Mouse (Mus musculus) forebrain, postnatal 0 days (tissue): ENCODE measurements around the gene Serpinb7. TPM values are rescaled to one million over a fixed set of nuclear protein-coding genes. Genes with fewer than 3 reads are reported as not detected.

Source experiments
- ATAC-seq: fragments of 200-750 bp; cut with Nextera tagmentation; 2 replicates; pipeline ENCODE4 v1.8.0; 2017; ENCODE audit warnings: mild to moderate bottlenecking, moderate library complexity
- DNase-seq: peaks from one replicate; pipeline ENCODE4 v3.0.0-alpha.2; 2015
- H3K27ac ChIP-seq: fragments of 300-500 bp; sonication (generic); 2 replicates; pipeline ENCODE4 v1.5.1; 2014; ENCODE audit warnings: low read depth, mild to moderate bottlenecking, antibody characterized with exemption, low read length, moderate library complexity, mixed read lengths
- H3K27me3 ChIP-seq: fragments of 300-500 bp; sonication (generic); 2 replicates; pipeline ENCODE4 v1.6.1; 2014; ENCODE audit warnings: mild to moderate bottlenecking, low read length, mixed read lengths; ENCODE audit not compliant: insufficient read depth
- H3K36me3 ChIP-seq: fragments of 300-500 bp; sonication (generic); 2 replicates; pipeline ENCODE4 v1.6.1; 2014; ENCODE audit warnings: mild to moderate bottlenecking, moderate library complexity; ENCODE audit not compliant: insufficient read depth
- H3K4me1 ChIP-seq: fragments of 300-500 bp; sonication (generic); 2 replicates; pipeline ENCODE4 v1.6.1; 2014; ENCODE audit warnings: antibody characterized with exemption; ENCODE audit not compliant: insufficient read depth
- H3K4me2 ChIP-seq: fragments of 300-500 bp; sonication (generic); 2 replicates; pipeline ENCODE4 v1.6.1; 2014; ENCODE audit warnings: low read depth, mild to moderate bottlenecking, moderate library complexity
- H3K4me3 ChIP-seq: fragments of 300-500 bp; sonication (generic); 2 replicates; pipeline ENCODE4 v1.5.1; 2014; ENCODE audit warnings: low read depth, low read length, mixed read lengths
- H3K9ac ChIP-seq: fragments of 300-500 bp; sonication (generic); 2 replicates; pipeline ENCODE4 v1.6.1; 2014; ENCODE audit warnings: mild to moderate bottlenecking
- H3K9me3 ChIP-seq: fragments of 300-500 bp; sonication (generic); 2 replicates; pipeline ENCODE4 v1.6.1; 2016; ENCODE audit warnings: low read length
- CTCF ChIP-seq: sonication (generic); IDR thresholded peaks from 2 replicates; pipeline ENCODE4 v1.5.1; 2016; ENCODE audit warnings: antibody characterized with exemption, control low read depth, low read depth
- WGBS: fragments of 180-500 bp; shearing (Covaris S2); extraction: QIAGEN DNeasy Blood & Tissue Kit; methylation state at CpG from one replicate; pipeline ENCODE4 v1.1.7; 2014; 5-methylcytosine and 5-hydroxymethylcytosine counted together
- polyA plus RNA-seq: library from polyadenylated mRNA; unstranded; fragments of >200 nt; fragmentation: Nextera tagmentation; extraction: Ambion mirVana; gene quantifications from 2 replicates; pipeline ENCODE4 v1.2.1, GENCODE M21; 2015
- total RNA-seq: library from RNA; depleted of rRNA; stranded (reverse); fragments of >200 nt; gene quantifications from 2 replicates; pipeline ENCODE4 v1.2.3, GENCODE M21; 2014

Serpinb7 gene
- total and polyA plus RNA-seq, 2 experiments from 2014 or later: not detected

GRCm38 (mm10) chr1:107422487-107422886 lies 23.0 kb downstream of the Serpinb7 start:
- no peak overlapping the region for H3K4me3 ChIP-seq
- no peaks in the 10 kb centered on the region for H3K9me3 ChIP-seq
- no peaks in the 10 kb centered on the region for H3K36me3 ChIP-seq
- H3K27me3 ChIP-seq: no peaks in the 10 kb centered on the region
- DNase-seq (no peak), ATAC-seq (no peak)
- H3K27ac ChIP-seq: no peak overlapping the region
- no peaks in the 10 kb centered on the region for H3K4me1 ChIP-seq
- H3K9ac ChIP-seq: no peak overlapping the region
- no peak overlapping the region for H3K4me2 ChIP-seq
- 81% methylated on average over 4 of the region's 4 CpGs for WGBS
- no peak for TF ChIP-seq CTCF

GRCm38 (mm10) chr1:107431253-107431652 lies 31.8 kb downstream of the Serpinb7 start:
- no peak for TF ChIP-seq CTCF
- no peak overlapping the region for H3K27ac ChIP-seq
- no peak for ATAC-seq

DNA sequence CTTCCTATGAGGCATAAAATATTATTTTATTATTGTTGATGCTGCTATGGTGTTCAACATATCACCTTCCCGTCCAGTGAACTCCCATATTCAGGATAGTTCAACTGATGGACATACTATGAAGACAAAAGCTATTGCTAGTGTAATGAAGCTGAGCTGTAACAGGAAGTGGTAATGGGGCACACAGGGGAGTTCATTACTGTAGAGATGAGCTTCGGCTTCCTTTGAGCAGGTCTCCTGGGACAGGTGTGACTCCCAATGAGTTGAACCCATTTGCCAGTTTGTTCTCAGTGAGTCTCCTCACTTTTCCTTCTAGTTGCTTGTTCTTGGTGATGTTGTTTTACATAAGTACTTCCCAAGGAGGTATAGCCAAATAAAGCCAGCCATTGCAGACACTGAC lies 36.1 kb downstream of the Serpinb7 start:
- 87% methylated on average over 2 of the region's 2 CpGs for WGBS
- Histone ChIP-seq H3K4me2 (no peak overlapping the region), H3K27ac (no peak overlapping the region), H3K9me3 (no peaks in the 10 kb centered on the region), H3K36me3 (no peaks in the 10 kb centered on the region), H3K4me3 (no peak overlapping the region), H3K4me1 (no peaks in the 10 kb centered on the region), H3K27me3 (no peaks in the 10 kb centered on the region), H3K9ac (no peak overlapping the region)
- ATAC-seq (no peak), DNase-seq (no peak)
- TF ChIP-seq CTCF: no peak

More at GRCm38 (mm10) chr1:107431253-107431652, 31.8 kb downstream of the Serpinb7 start:
- DNase-seq: no peak
- Histone ChIP-seq H3K4me2 (no peak overlapping the region), H3K9me3 (no peaks in the 10 kb centered on the region), H3K36me3 (no peaks in the 10 kb centered on the region), H3K27me3 (no peaks in the 10 kb centered on the region), H3K9ac (no peak overlapping the region), H3K4me3 (no peak overlapping the region), H3K4me1 (no peaks in the 10 kb centered on the region)

DNA sequence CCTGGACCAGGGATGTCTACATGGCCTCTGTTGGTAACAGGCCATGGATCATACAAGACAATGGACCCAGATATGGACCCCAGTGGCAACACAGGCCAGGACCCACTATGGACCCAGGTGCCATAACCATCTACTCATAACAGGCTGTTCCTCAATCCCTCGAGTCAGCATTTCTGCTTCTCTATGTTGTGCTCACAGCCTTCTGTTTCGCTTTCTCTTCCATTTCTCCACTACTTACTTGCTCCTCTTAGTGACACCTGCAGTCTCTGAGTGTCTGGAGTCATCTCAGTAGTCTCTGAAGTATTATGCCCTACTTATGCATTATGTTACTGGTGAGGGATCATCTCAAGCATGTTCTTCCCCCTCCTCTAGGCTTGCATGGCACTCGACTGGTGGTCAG lies 40.0 kb downstream of the Serpinb7 start:
- no peak for DNase-seq
- 81% methylated on average over 3 of the region's 3 CpGs for WGBS

GRCm38 (mm10) chr1:107445352-107445751 lies 45.9 kb downstream of the Serpinb7 start:
- no peak for ATAC-seq
- H3K4me1 ChIP-seq: no peaks in the 10 kb centered on the region
- no peak overlapping the region for H3K9ac ChIP-seq
- H3K4me2 ChIP-seq: no peak overlapping the region
- no peaks in the 10 kb centered on the region for H3K9me3 ChIP-seq
- WGBS: 45% methylated on average over 5 of the region's 5 CpGs
- H3K4me3 ChIP-seq: no peak overlapping the region
- no peak overlapping the region for H3K27ac ChIP-seq
- DNase-seq: no peak
- H3K27me3 ChIP-seq: no peaks in the 10 kb centered on the region
- H3K36me3 ChIP-seq: no peaks in the 10 kb centered on the region
- TF ChIP-seq CTCF: no peak

More for the DNA sequence above, 40.0 kb downstream of the Serpinb7 start:
- H3K9ac ChIP-seq: no peak overlapping the region
- H3K4me1 ChIP-seq: no peaks in the 10 kb centered on the region
- no peaks in the 10 kb centered on the region for H3K9me3 ChIP-seq
- H3K4me2 ChIP-seq: no peak overlapping the region
- no peak for TF ChIP-seq CTCF
- no peak for ATAC-seq
- H3K36me3 ChIP-seq: no peaks in the 10 kb centered on the region
- H3K27ac ChIP-seq: no peak overlapping the region
- H3K4me3 ChIP-seq: no peak overlapping the region
- H3K27me3 ChIP-seq: no peaks in the 10 kb centered on the region

- Histone ChIP-seq H3K27me3 (no peaks in the 10 kb centered on the region), H3K9me3 (no peaks in the 10 kb centered on the region), H3K36me3 (no peaks in the 10 kb centered on the region), H3K4me1 (no peaks in the 10 kb centered on the region), H3K4me3 (no peak overlapping the region), H3K9ac (no peak overlapping the region), H3K27ac (no peak overlapping the region), H3K4me2 (no peak overlapping the region)
- DNase-seq (no peak), ATAC-seq (no peak)
- no peak for TF ChIP-seq CTCF
- 83% methylated on average over 3 of the region's 3 CpGs for WGBS
Measured at GRCm38 (mm10) chr1:107447228-107447931, 47.9 kb downstream of the Serpinb7 start.

DNA sequence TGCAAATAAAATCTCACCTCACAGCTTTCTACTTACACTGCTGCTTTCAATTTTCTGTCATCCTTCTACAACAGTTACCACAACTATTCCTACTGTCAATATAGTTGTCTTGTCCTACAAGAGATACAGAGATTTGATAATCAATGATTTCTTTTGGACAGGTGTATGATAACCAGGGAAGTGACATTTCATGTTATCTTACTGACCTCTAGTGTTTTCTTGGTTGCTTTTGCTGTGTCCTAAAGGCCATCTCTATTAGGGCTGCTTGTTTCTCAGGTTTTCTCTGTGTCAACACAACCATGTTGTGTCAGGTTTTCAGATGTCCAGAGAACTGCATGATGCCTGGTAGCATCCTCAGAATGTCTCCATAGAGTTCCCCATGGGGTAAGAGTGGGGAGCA lies 80.5 kb downstream of the Serpinb7 start:
- Histone ChIP-seq H3K36me3 (no peaks in the 10 kb centered on the region), H3K27me3 (no peaks in the 10 kb centered on the region), H3K4me2 (no peak overlapping the region), H3K4me3 (no peak overlapping the region), H3K9ac (no peak overlapping the region), H3K27ac (no peak overlapping the region), H3K4me1 (no peaks in the 10 kb centered on the region), H3K9me3 (no peaks in the 10 kb centered on the region)
- ATAC-seq (no peak), DNase-seq (no peak)
- TF ChIP-seq CTCF: no peak
